Comparison of ENCODE assay signal across 9 mouse cellular contexts in the genomic region with DNA sequence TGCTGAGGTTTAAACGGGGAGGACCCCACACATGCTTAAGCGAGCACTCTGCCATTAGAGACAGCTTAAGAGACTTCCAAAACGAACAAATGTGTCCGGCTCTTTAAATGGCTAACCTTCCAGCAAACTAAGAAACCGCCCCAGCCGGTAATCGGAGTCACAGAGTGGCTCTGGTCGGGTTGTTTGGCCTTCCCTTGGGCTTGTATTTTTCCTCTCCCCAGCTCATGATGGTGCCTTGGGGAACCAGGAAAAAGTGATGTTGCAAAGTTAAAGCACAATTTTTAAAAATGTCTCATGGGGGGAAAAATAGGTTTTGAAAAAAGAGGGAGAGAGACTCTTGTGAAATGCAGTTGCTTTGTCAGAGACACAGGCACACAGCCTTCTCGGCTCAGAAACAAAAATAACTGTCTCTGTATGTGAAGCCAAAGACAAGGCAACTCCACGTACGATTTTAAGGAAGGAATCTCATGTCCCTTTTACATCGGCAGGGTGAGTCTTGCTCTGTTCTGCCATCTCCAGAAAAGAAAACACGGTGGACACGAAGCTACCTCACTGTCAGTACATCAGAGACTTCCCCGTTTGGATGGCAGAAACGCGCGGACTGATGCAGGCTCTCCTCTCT. TPM values are rescaled to one million over a fixed set of nuclear protein-coding genes. Genes with fewer than 3 reads are reported as not detected.
DNase-seq lines count a peak whose midpoint lies in the region; ATAC-seq lines count a peak whose summit lies in the region.
"Had no signal": no experiment of that assay in that cellular context is flagged by ENCODE, and none has a peak within 500 bp of the region (broad histone marks: within the 10 kb centered on the region; RNA-seq: fewer than 3 reads in every experiment).

No protein-coding gene starts in this region.

- no peaks in the 10 kb centered on the region for H3K36me3 ChIP-seq in hindbrain, embryonic 15.5 days
- H3K36me3 ChIP-seq in hindbrain, embryonic 11.5 days (ENCODE audit: control insufficient read depth, insufficient read depth, low read length), result no peaks in the 10 kb centered on the region
- no peaks in the 10 kb centered on the region for H3K36me3 ChIP-seq in neural tube, embryonic 12.5 days
- no peaks in the 10 kb centered on the region for H3K36me3 ChIP-seq in neural tube, embryonic 15.5 days

- no peak for ATAC-seq in hindbrain, embryonic 15.5 days (ENCODE audit: low FRiP score, low read depth)
- ATAC-seq in hindbrain, embryonic 11.5 days (ENCODE audit: low FRiP score), result no peak
- no peak for ATAC-seq in neural tube, embryonic 12.5 days (ENCODE audit: low FRiP score, low read depth)
- no peak for ATAC-seq in neural tube, embryonic 15.5 days (ENCODE audit: low FRiP score)

- H3K27me3 ChIP-seq in hindbrain, embryonic 15.5 days, result peaks cover 4% of the 10 kb centered on the region; the same call in 1 of the 2 replicates
- H3K27me3 ChIP-seq in hindbrain, embryonic 11.5 days (ENCODE audit: control insufficient read depth, insufficient read depth, low read length), result no peaks in the 10 kb centered on the region
- no peaks in the 10 kb centered on the region; the same call in 1 of the 2 replicates for H3K27me3 ChIP-seq in neural tube, embryonic 12.5 days (replicated peaks)
- no peaks in the 10 kb centered on the region for H3K27me3 ChIP-seq in neural tube, embryonic 15.5 days (replicated peaks)

- no peaks in the 10 kb centered on the region for H3K9me3 ChIP-seq in hindbrain, embryonic 15.5 days
- no peaks in the 10 kb centered on the region for H3K9me3 ChIP-seq in hindbrain, embryonic 11.5 days (ENCODE audit: control insufficient read depth, low read length)
- H3K9me3 ChIP-seq in neural tube, embryonic 12.5 days, result no peaks in the 10 kb centered on the region
- H3K9me3 ChIP-seq in neural tube, embryonic 15.5 days (replicated peaks), result no peaks in the 10 kb centered on the region

- intact Hi-C loops in left cerebral cortex, postnatal 10 days (cut with DNase I), result no loop called here

- DNase-seq in adrenal gland, postnatal 14 days, result peak; percentile 72
- DNase-seq in adrenal gland, adult 8-10 months, result no peak
- DNase-seq in hindbrain, embryonic 11.5 days (ENCODE audit: low spot score), result no peak
- no peak for DNase-seq in neural tube, embryonic 10.5 days (ENCODE audit: extremely low spot score, low spot score)
- no peak for DNase-seq in left cerebral cortex, postnatal 10 days (ENCODE audit: extremely low spot score in 1 of 2, low spot score in 2 of 2)

- H3K4me2 ChIP-seq in hindbrain, embryonic 15.5 days, result peak overlapping the region; percentile 34
- H3K4me2 ChIP-seq in hindbrain, embryonic 11.5 days (replicated peaks; ENCODE audit: low read depth, low read length), result no peak overlapping the region
- peak overlapping the region; percentile 30 for H3K4me2 ChIP-seq in neural tube, embryonic 12.5 days (replicated peaks)
- H3K4me2 ChIP-seq in neural tube, embryonic 15.5 days, result peak overlapping the region; percentile 33

- H3K4me3 ChIP-seq in hindbrain, embryonic 15.5 days, result no peak overlapping the region
- H3K4me3 ChIP-seq in hindbrain, embryonic 11.5 days (ENCODE audit: low read depth, low read length), result no peak overlapping the region
- H3K4me3 ChIP-seq in neural tube, embryonic 12.5 days, result no peak overlapping the region
- H3K4me3 ChIP-seq in neural tube, embryonic 15.5 days (replicated peaks), result no peak overlapping the region

- peaks cover 12% of the 10 kb centered on the region; the same call in 1 of the 2 replicates for H3K4me1 ChIP-seq in hindbrain, embryonic 15.5 days (replicated peaks)
- 0 out of 2 replicates have a peak, but pooled peaks cover 3% of the 10 kb centered on the region for H3K4me1 ChIP-seq in hindbrain, embryonic 11.5 days (replicated peaks; ENCODE audit: control insufficient read depth, insufficient read depth, low read length)
- peaks cover 6% of the 10 kb centered on the region for H3K4me1 ChIP-seq in neural tube, embryonic 12.5 days
- peaks cover 11% of the 10 kb centered on the region; the same call in 1 of the 2 replicates for H3K4me1 ChIP-seq in neural tube, embryonic 15.5 days

- WGBS in hindbrain, embryonic 15.5 days, result 53% methylated on average over 18 of the region's 18 CpGs
- 50% methylated on average over 18 of the region's 18 CpGs for WGBS in hindbrain, embryonic 11.5 days
- WGBS in neural tube, embryonic 12.5 days, result 58% methylated on average over 18 of the region's 18 CpGs
- WGBS in neural tube, embryonic 15.5 days, result 55% methylated on average over 18 of the region's 18 CpGs

- no peak overlapping the region for H3K27ac ChIP-seq in hindbrain, embryonic 15.5 days (replicated peaks)
- H3K27ac ChIP-seq in hindbrain, embryonic 11.5 days (ENCODE audit: low read depth, low read length), result no peak overlapping the region
- no peak overlapping the region for H3K27ac ChIP-seq in neural tube, embryonic 12.5 days
- H3K27ac ChIP-seq in neural tube, embryonic 15.5 days (replicated peaks), result no peak overlapping the region

- no peak overlapping the region for H3K9ac ChIP-seq in hindbrain, embryonic 15.5 days
- no peak overlapping the region for H3K9ac ChIP-seq in hindbrain, embryonic 11.5 days (ENCODE audit: low read depth, low read length)
- no peak overlapping the region for H3K9ac ChIP-seq in neural tube, embryonic 12.5 days
- H3K9ac ChIP-seq in neural tube, embryonic 15.5 days (replicated peaks), result no peak overlapping the region

RNA-seq across cellular contexts. Expression of a gene that starts 25.2 kb away (rescaled TPM):
- total RNA-seq in adrenal gland, postnatal 14 days (2021), result 5.6 and 6.2 TPM in 2 replicates
- 1 to 10 TPM; 1.7 to 6.9 (median 5.2) TPM for total RNA-seq in adrenal gland, adult 8-10 months (2022)
- 2.1 and 4.3 TPM in 2 replicates for polyA plus RNA-seq in hindbrain, embryonic 15.5 days (2015; fragmentation: Nextera tagmentation; extraction: Ambion mirVana)
- not detected in 2 replicates for polyA plus RNA-seq in hindbrain, embryonic 11.5 days (2014; fragmentation: Nextera tagmentation; extraction: Ambion mirVana)
- polyA plus RNA-seq in neural tube, embryonic 12.5 days (2016; fragmentation: Nextera tagmentation; extraction: Ambion mirVana), result 2.6 and 3.6 TPM in 2 replicates
- 3.4 and 5.4 TPM in 2 replicates for polyA plus RNA-seq in neural tube, embryonic 15.5 days (2015; fragmentation: Nextera tagmentation; extraction: Ambion mirVana)
- total RNA-seq in left cerebral cortex, postnatal 10 days (2021), result 10 to 100 TPM in 1 of 2 experiments, 1 to 10 TPM in 1; 6.0 to 18.1 TPM
- polyA plus RNA-seq: neural tube, embryonic 14.5 days had no signal
